Mouse (Mus musculus) ES-Bruce4 (cell line): ENCODE results near the gene Cacna1b.

Experiments used
- CTCF ChIP-seq: IDR thresholded peaks from one replicate; pipeline ENCODE4 v1.8.1; 2011; ENCODE audit warnings: low read depth, low read length
- EP300 ChIP-seq: IDR thresholded peaks from 2 replicates; pipeline ENCODE4 v1.6.1; 2011; ENCODE audit warnings: low read depth, low read length; ENCODE audit not compliant: insufficient read depth
- POLR2A ChIP-seq: IDR thresholded peaks from one replicate; pipeline ENCODE4 v1.8.1; 2011; ENCODE audit warnings: low read length; ENCODE audit not compliant: insufficient read depth

- TF ChIP-seq EP300: no peak
- TF ChIP-seq POLR2A: no peak
- peak; percentile 12 for TF ChIP-seq CTCF
These were observed 60.6 kb downstream of the Cacna1b start for GRCm38 (mm10) chr2:24702208-24702957.
